Mouse (Mus musculus) CH12.LX (cell line): ENCODE data around the gene Rabggta.

Source experiments
- CTCF ChIP-seq, 2 experiments: IDR thresholded peaks in 1 of 2; conservative IDR thresholded peaks in 1 of 2; 2 replicates each; pipeline ENCODE4 v1.5.1; 2011 to 2012; ENCODE audit warnings: low read depth in 2 of 2, low read length in 2 of 2, improper control_type of control experiment in 1 of 2, inconsistent platforms in 1 of 2, mild to moderate bottlenecking in 1 of 2, moderate library complexity in 1 of 2
- TBP ChIP-seq: conservative IDR thresholded peaks from 2 replicates; pipeline ENCODE4 v1.6.1; 2011; ENCODE audit warnings: low read depth, low read length, improper control_type of control experiment

- TF ChIP-seq CTCF (conservative IDR thresholded peaks at IDR 0.05 in 1 of 2, IDR thresholded peaks at IDR 0.05 in 1 of 2; ENCODE audit: low read depth in 2 of 2, low read length in 2 of 2) (no peak), TBP (no peak)
Observed at GRCm38 (mm10) chr14:55730531-55731032, 8.5 kb upstream of the Rabggta start.
